Comparison of ENCODE assay signal across 9 mouse cellular contexts in genomic region chr2:145557361-145557931, GRCm38 (mm10).
A peak's percentile ranks its signal among the peaks of the same experiment; 100 is the strongest.
DNase-seq lines count a peak whose midpoint lies in the region; ATAC-seq lines count a peak whose summit lies in the region.
"Had no signal": no experiment of that assay in that cellular context is flagged by ENCODE, and none has a peak within 500 bp of the region (broad histone marks: within the 10 kb centered on the region; RNA-seq: fewer than 3 reads in every experiment).

No protein-coding gene starts in this region.

- H3K4me1 ChIP-seq in embryonic facial prominence, embryonic 10.5 days: no peaks in the 10 kb centered on the region
- H3K4me1 ChIP-seq: neural tube, embryonic 13.5 days had no signal

- 43% methylated on average over 1 of the region's 1 CpGs for WGBS in embryonic facial prominence, embryonic 10.5 days

- no peak overlapping the region for H3K4me3 ChIP-seq in embryonic facial prominence, embryonic 10.5 days
- H3K4me3 ChIP-seq: neural tube, embryonic 13.5 days had no signal

- H3K27ac ChIP-seq in embryonic facial prominence, embryonic 10.5 days (replicated peaks): no peak overlapping the region
- H3K27ac ChIP-seq: neural tube, embryonic 13.5 days had no signal

- ATAC-seq in megakaryocyte-erythroid progenitor cell, adult 5-6 weeks (replicated peaks; ENCODE audit: low FRiP score, low TSS enrichment, poor library complexity, severe bottlenecking): peak; percentile 92
- no peak for ATAC-seq in erythroid progenitor cell, adult 5-6 weeks (replicated peaks; ENCODE audit: low FRiP score, poor library complexity, severe bottlenecking)

- peak; percentile 52 for DNase-seq in cerebellum, adult 9-10 months
- DNase-seq in cerebellum, adult 11 months: no peak
- DNase-seq in right cerebral cortex, adult 18-20 months: peak; percentile 48
- DNase-seq in right cerebral cortex, postnatal 36 days (ENCODE audit: low spot score in 2 of 2): no peak
- DNase-seq in embryonic facial prominence, embryonic 10.5 days (ENCODE audit: low spot score): peak; percentile 22
- DNase-seq in kidney, postnatal 36 days: peak; percentile 34 to 45

- H3K36me3 ChIP-seq in embryonic facial prominence, embryonic 10.5 days (replicated peaks): no peaks in the 10 kb centered on the region
- H3K36me3 ChIP-seq: neural tube, embryonic 13.5 days had no signal

- H3K27me3 ChIP-seq in embryonic facial prominence, embryonic 10.5 days (replicated peaks; ENCODE audit: low read depth, poor library complexity, severe bottlenecking): no peaks in the 10 kb centered on the region
- H3K27me3 ChIP-seq: neural tube, embryonic 13.5 days had no signal

- H3K9me3 ChIP-seq in embryonic facial prominence, embryonic 10.5 days: no peaks in the 10 kb centered on the region
- H3K9me3 ChIP-seq: neural tube, embryonic 13.5 days had no signal

Comparison
In these comparisons a context has a peak if more than half of its experiments do, and no peak if none do; other contexts are left out.
1. DNase-seq: peak in cerebellum, adult 9-10 months (single experiment), right cerebral cortex, adult 18-20 months (single experiment), embryonic facial prominence, embryonic 10.5 days (single experiment) and kidney, postnatal 36 days (2 of 2); none in cerebellum, adult 11 months (single experiment) and right cerebral cortex, postnatal 36 days (0 of 2).